Mouse (Mus musculus) adipose tissue, adult 10 weeks (tissue): ENCODE measurements around the gene Gm5741. TPM values are rescaled to one million over a fixed set of nuclear protein-coding genes. Genes with fewer than 3 reads are reported as not detected.

Experiments
- polyA plus RNA-seq: library from polyadenylated mRNA; stranded (reverse); fragments of 350-450 nt; fragmentation: Illumina TruSeq; extraction: RNeasy Lipid Tissue Mini Kit (QIAGEN cat#74804); gene quantifications from one replicate; pipeline ENCODE4 v1.2.3, GENCODE M21; 2014; ENCODE audit warnings: low read depth, low replicate concordance

Gm5741 gene
- not detected for polyA plus RNA-seq

GRCm38 (mm10) chr8:85067982-85068381 lies at the start of gene Gm5741:
Gene Gm5741, minus strand, starts transcription at chr8:85067982.

GRCm38 (mm10) chr8:85083108-85083813 lies 15.5 kb upstream of the Gm5741 start, which contains the start of gene Man2b1:
Gene Man2b1, plus strand, starts transcription at chr8:85083270.

GRCm38 (mm10) chr8:85081216-85081555 lies 13.4 kb upstream of the Gm5741 start, which contains the start of gene Wdr83:
Gene Wdr83, minus strand, starts transcription at chr8:85081306.

GRCm38 (mm10) chr8:85080532-85081215 lies 12.9 kb upstream of the Gm5741 start, which contains the start of gene Wdr83os:
Gene Wdr83os, plus strand, starts transcription at chr8:85080740.

GRCm38 (mm10) chr8:85071514-85072281 lies 3.9 kb upstream of the Gm5741 start, which contains the start of gene Dhps:
Gene Dhps, plus strand, starts transcription at chr8:85071757.

GRCm38 (mm10) chr8:85059879-85060616 lies 7.7 kb downstream of the Gm5741 start, which contains the start of gene Fbxw9:
Gene Fbxw9, plus strand, starts transcription at chr8:85060055.

GRCm38 (mm10) chr8:85036718-85037365 lies 30.9 kb downstream of the Gm5741 start, which contains the start of gene Tnpo2:
Gene Tnpo2, plus strand, starts transcription at chr8:85036915.

GRCm38 (mm10) chr8:85026670-85027515 lies 40.9 kb downstream of the Gm5741 start, which contains the start of gene Trir:
Gene Trir, plus strand, starts transcription at chr8:85026823.

GRCm38 (mm10) chr8:85025098-85025932 lies 42.5 kb downstream of the Gm5741 start, which contains the start of gene Asna1:
Gene Asna1, minus strand, starts transcription at chr8:85025281.

Other genes with a start within 250 kb of the Gm5741 start
- gene Dand5, start 245.2 kb downstream of the Gm5741 start, polyA plus RNA-seq: 6.5 TPM
- gene Gadd45gip1, start 236.5 kb downstream of the Gm5741 start, polyA plus RNA-seq: 13.5 TPM
- 56.6 TPM for gene Rad23a, start 227.3 kb downstream of the Gm5741 start, polyA plus RNA-seq
- gene Calr, start 221.0 kb downstream of the Gm5741 start, polyA plus RNA-seq: 1,480 TPM
- gene Farsa, start 211.0 kb downstream of the Gm5741 start, polyA plus RNA-seq: 31.3 TPM
- 21.8 TPM for gene Syce2, start 195.9 kb downstream of the Gm5741 start, polyA plus RNA-seq
- 45.3 TPM for gene Gcdh, start 174.1 kb downstream of the Gm5741 start, polyA plus RNA-seq
- 0.34 TPM for gene Klf1, start 166.1 kb downstream of the Gm5741 start, polyA plus RNA-seq
- 46.1 TPM for gene Dnase2a, start 159.4 kb downstream of the Gm5741 start, polyA plus RNA-seq
- gene Mast1, start 130.6 kb downstream of the Gm5741 start, polyA plus RNA-seq: 0.45 TPM
- gene Rtbdn, start 121.0 kb downstream of the Gm5741 start, polyA plus RNA-seq: not detected
- 6.1 TPM for gene Gm49661, start 98.5 kb downstream of the Gm5741 start, polyA plus RNA-seq
- 210 TPM for gene Prdx2, start 98.4 kb downstream of the Gm5741 start, polyA plus RNA-seq
- gene Rnaseh2a, start 98.2 kb downstream of the Gm5741 start, polyA plus RNA-seq: 64.5 TPM
- 44.8 TPM for gene Junb, start 89.3 kb downstream of the Gm5741 start, polyA plus RNA-seq
- 30.4 TPM for gene Hook2, start 77.4 kb downstream of the Gm5741 start, polyA plus RNA-seq
- gene Best2, start 53.5 kb downstream of the Gm5741 start, polyA plus RNA-seq: not detected
- 81.0 TPM for gene Asna1, start 42.7 kb downstream of the Gm5741 start, polyA plus RNA-seq
- gene Trir, start 41.2 kb downstream of the Gm5741 start, polyA plus RNA-seq: 87.2 TPM
- gene Tnpo2, start 31.1 kb downstream of the Gm5741 start, polyA plus RNA-seq: 46.5 TPM
- gene Fbxw9, start 7.9 kb downstream of the Gm5741 start, polyA plus RNA-seq: 31.5 TPM
- gene Dhps, start 3.8 kb upstream of the Gm5741 start, polyA plus RNA-seq: 25.9 TPM
- gene Wdr83os, start 12.8 kb upstream of the Gm5741 start, polyA plus RNA-seq: 89.8 TPM
- 23.2 TPM for gene Wdr83, start 13.3 kb upstream of the Gm5741 start, polyA plus RNA-seq
- gene Man2b1, start 15.3 kb upstream of the Gm5741 start, polyA plus RNA-seq: 115 TPM
- 5.5 TPM for gene Zfp791, start 55.1 kb upstream of the Gm5741 start, polyA plus RNA-seq
- not detected for gene Cks1brt, start 83.9 kb upstream of the Gm5741 start, polyA plus RNA-seq
- not detected for gene Olfr371, start 158.0 kb upstream of the Gm5741 start, polyA plus RNA-seq
- gene Orc6, start 231.7 kb upstream of the Gm5741 start, polyA plus RNA-seq: 23.3 TPM
- gene Vps35, start 231.8 kb upstream of the Gm5741 start, polyA plus RNA-seq: 79.3 TPM